Mouse (Mus musculus): Measurements from ENCODE around the gene Zfp599.

Gene Zfp599

GRCm38 (mm10) chr9:22224066-22224465, 35.6 kb downstream of the Zfp599 start:
- DNase-seq (ENCODE audit: low spot score in 2 of 2) = no peak

- DNase-seq (ENCODE audit: low spot score in 2 of 2) = no peak
Observed at GRCm38 (mm10) chr9:22217858-22218493, 41.7 kb downstream of the Zfp599 start.

- no peak for DNase-seq (ENCODE audit: low spot score in 2 of 2)
Observed at GRCm38 (mm10) chr9:22216705-22217104, 43.0 kb downstream of the Zfp599 start.

- DNase-seq (ENCODE audit: low spot score in 2 of 2) = no peak
Observed at GRCm38 (mm10) chr9:22214549-22214948, 45.1 kb downstream of the Zfp599 start.

GRCm38 (mm10) chr9:22213785-22214194, 45.9 kb downstream of the Zfp599 start:
- DNase-seq (ENCODE audit: low spot score in 2 of 2) = peak in 1 of 2 experiments; percentile 11
